Mouse (Mus musculus) bone marrow macrophage, adult 2 months (primary cell): ENCODE results near the gene Apold1.

Source experiments
- CTCF ChIP-seq: IDR thresholded peaks from 2 replicates; pipeline ENCODE4 v1.5.1; 2012; ENCODE audit warnings: low read depth, mild to moderate bottlenecking, low read length, moderate library complexity
- POLR2A ChIP-seq: IDR thresholded peaks from 2 replicates; pipeline ENCODE4 v1.6.1; 2012; ENCODE audit warnings: mild to moderate bottlenecking, low read depth, low read length, borderline replicate concordance

GRCm38 (mm10) chr6:134994985-134995384 is 13.5 kb downstream of the Apold1 start:
- TF ChIP-seq CTCF (no peak), POLR2A (no peak)
